Mouse (Mus musculus) lung, postnatal 0 days (tissue): ENCODE measurements around the gene Lyz1.
"Not testable (repeated sequence)": the region's sequence is repeated elsewhere in the genome, so short reads cannot be mapped to it uniquely, and the experiment has no call there.

ENCODE experiments used
- CTCF ChIP-seq: IDR thresholded peaks from 2 replicates; pipeline ENCODE4 v1.5.1; 2016; ENCODE audit warnings: antibody characterized with exemption, mild to moderate bottlenecking
- EP300 ChIP-seq: IDR thresholded peaks from 2 replicates; pipeline ENCODE4 v1.6.1; 2016; ENCODE audit warnings: antibody characterized with exemption, mild to moderate bottlenecking, control low read depth

DNA sequence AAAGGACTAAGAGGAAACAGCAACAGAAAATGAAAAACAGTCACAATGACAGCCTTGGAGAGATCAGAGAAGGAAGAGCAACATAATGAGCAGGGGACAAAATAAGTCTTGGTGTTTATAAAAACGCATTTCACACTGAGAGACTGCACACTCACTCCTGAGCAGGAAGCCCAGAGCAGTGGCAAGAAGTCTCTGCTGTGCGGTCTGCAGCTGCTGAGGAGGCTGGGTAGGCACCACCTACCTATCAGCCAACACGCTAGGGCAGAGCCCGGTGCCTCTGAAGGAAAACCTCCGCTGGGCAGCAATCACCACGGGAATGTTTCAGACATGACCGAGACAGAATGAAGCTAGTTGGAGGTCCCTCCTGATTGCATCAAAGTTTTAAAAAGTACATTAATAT lies 18.0 kb downstream of the Lyz1 start:
- not testable (repeated sequence) for TF ChIP-seq CTCF, EP300
